Mouse (Mus musculus): ENCODE data around the gene Wnt5b.

- TF ChIP-seq CTCF (IDR thresholded peaks at IDR 0.05; ENCODE audit: low read depth), result no peak
- TF ChIP-seq EP300 (IDR thresholded peaks at IDR 0.05; ENCODE audit: low read depth), result no peak
These were observed 53.1 kb downstream of the Wnt5b start for GRCm38 (mm10) chr6:119491006-119491405.
